Mouse (Mus musculus): ENCODE data around the gene Col4a2.

The Col4a2 gene

GRCm38 (mm10) chr8:11372080-11372479 is 59.5 kb downstream of the Col4a2 start:
- H3K36me3 ChIP-seq (ENCODE audit: insufficient read depth, low read length) = no peaks in the 10 kb centered on the region
- 0 out of 2 replicates have a peak, but pooled peaks cover 11% of the 10 kb centered on the region for H3K4me1 ChIP-seq (replicated peaks; ENCODE audit: low read depth, low read length)
- no peak overlapping the region for H3K4me3 ChIP-seq (replicated peaks; ENCODE audit: low read length)
- TF ChIP-seq POU5F1 (IDR thresholded peaks at IDR 0.05; ENCODE audit: borderline replicate concordance, low read length) (no peak), NANOG (IDR thresholded peaks at IDR 0.05; ENCODE audit: borderline replicate concordance, low read length) (no peak), CTCF (conservative IDR thresholded peaks at IDR 0.05; ENCODE audit: low read length) (no peak)
- no peaks in the 10 kb centered on the region for H3K9me3 ChIP-seq (ENCODE audit: low read length)
- peaks cover 28% of the 10 kb centered on the region for H3K27me3 ChIP-seq (ENCODE audit: insufficient read depth, low read length)

- H3K9me3 ChIP-seq (ENCODE audit: low read length) = no peaks in the 10 kb centered on the region
- H3K4me1 ChIP-seq (replicated peaks; ENCODE audit: low read depth, low read length) = 0 out of 2 replicates have a peak, but pooled peaks cover 11% of the 10 kb centered on the region
- peaks cover 25% of the 10 kb centered on the region for H3K27me3 ChIP-seq (ENCODE audit: insufficient read depth, low read length)
- H3K4me3 ChIP-seq (replicated peaks; ENCODE audit: low read length) = no peak overlapping the region
- TF ChIP-seq CTCF (conservative IDR thresholded peaks at IDR 0.05; ENCODE audit: low read length) (no peak), NANOG (IDR thresholded peaks at IDR 0.05; ENCODE audit: borderline replicate concordance, low read length) (no peak), POU5F1 (IDR thresholded peaks at IDR 0.05; ENCODE audit: borderline replicate concordance, low read length) (no peak)
- no peaks in the 10 kb centered on the region for H3K36me3 ChIP-seq (ENCODE audit: insufficient read depth, low read length)
Observed at GRCm38 (mm10) chr8:11373643-11374325, 61.2 kb downstream of the Col4a2 start.

GRCm38 (mm10) chr8:11374326-11375076 is 61.9 kb downstream of the Col4a2 start:
- Histone ChIP-seq H3K4me1 (replicated peaks; ENCODE audit: low read depth, low read length) (0 out of 2 replicates have a peak, but pooled peaks cover 11% of the 10 kb centered on the region), H3K27me3 (ENCODE audit: insufficient read depth, low read length) (peaks cover 22% of the 10 kb centered on the region), H3K4me3 (replicated peaks; ENCODE audit: low read length) (no peak overlapping the region), H3K36me3 (ENCODE audit: insufficient read depth, low read length) (no peaks in the 10 kb centered on the region), H3K9me3 (ENCODE audit: low read length) (no peaks in the 10 kb centered on the region)
- TF ChIP-seq CTCF (conservative IDR thresholded peaks at IDR 0.05; ENCODE audit: low read length) (no peak), POU5F1 (IDR thresholded peaks at IDR 0.05; ENCODE audit: borderline replicate concordance, low read length) (no peak), NANOG (IDR thresholded peaks at IDR 0.05; ENCODE audit: borderline replicate concordance, low read length) (no peak)

GRCm38 (mm10) chr8:11375749-11376438 is 63.3 kb downstream of the Col4a2 start:
- Histone ChIP-seq H3K4me1 (replicated peaks; ENCODE audit: low read depth, low read length) (0 out of 2 replicates have a peak, but pooled peaks cover 8% of the 10 kb centered on the region), H3K36me3 (ENCODE audit: insufficient read depth, low read length) (no peaks in the 10 kb centered on the region), H3K9me3 (ENCODE audit: low read length) (no peaks in the 10 kb centered on the region), H3K4me3 (replicated peaks; ENCODE audit: low read length) (no peak overlapping the region), H3K27me3 (ENCODE audit: insufficient read depth, low read length) (peaks cover 19% of the 10 kb centered on the region)
- TF ChIP-seq CTCF (conservative IDR thresholded peaks at IDR 0.05; ENCODE audit: low read length) = no peak
- TF ChIP-seq POU5F1 (IDR thresholded peaks at IDR 0.05; ENCODE audit: borderline replicate concordance, low read length) = no peak
- no peak for TF ChIP-seq NANOG (IDR thresholded peaks at IDR 0.05; ENCODE audit: borderline replicate concordance, low read length)

- H3K36me3 ChIP-seq (ENCODE audit: insufficient read depth, low read length) = no peaks in the 10 kb centered on the region
- TF ChIP-seq NANOG (IDR thresholded peaks at IDR 0.05; ENCODE audit: borderline replicate concordance, low read length) (no peak), CTCF (conservative IDR thresholded peaks at IDR 0.05; ENCODE audit: low read length) (no peak), POU5F1 (IDR thresholded peaks at IDR 0.05; ENCODE audit: borderline replicate concordance, low read length) (no peak)
- H3K27me3 ChIP-seq (ENCODE audit: insufficient read depth, low read length) = peaks cover 27% of the 10 kb centered on the region
Observed at GRCm38 (mm10) chr8:11377391-11378210, 65.0 kb downstream of the Col4a2 start.

GRCm38 (mm10) chr8:11379590-11379989 is 67.0 kb downstream of the Col4a2 start:
- H3K9me3 ChIP-seq (ENCODE audit: low read length) = no peaks in the 10 kb centered on the region
- H3K36me3 ChIP-seq (ENCODE audit: insufficient read depth, low read length) = no peaks in the 10 kb centered on the region
- peaks cover 25% of the 10 kb centered on the region for H3K27me3 ChIP-seq (ENCODE audit: insufficient read depth, low read length)
- TF ChIP-seq NANOG (IDR thresholded peaks at IDR 0.05; ENCODE audit: borderline replicate concordance, low read length) = no peak
- no peak for TF ChIP-seq CTCF (conservative IDR thresholded peaks at IDR 0.05; ENCODE audit: low read length)
- no peak for TF ChIP-seq POU5F1 (IDR thresholded peaks at IDR 0.05; ENCODE audit: borderline replicate concordance, low read length)
- no peak overlapping the region for H3K4me3 ChIP-seq (replicated peaks; ENCODE audit: low read length)
- H3K4me1 ChIP-seq (replicated peaks; ENCODE audit: low read depth, low read length) = peaks cover 40% of the 10 kb centered on the region

More at GRCm38 (mm10) chr8:11377391-11378210, 65.0 kb downstream of the Col4a2 start:
- peaks cover 23% of the 10 kb centered on the region for H3K4me1 ChIP-seq (replicated peaks; ENCODE audit: low read depth, low read length)
- H3K4me3 ChIP-seq (replicated peaks; ENCODE audit: low read length) = no peak overlapping the region
- H3K9me3 ChIP-seq (ENCODE audit: low read length) = no peaks in the 10 kb centered on the region

GRCm38 (mm10) chr8:11381544-11381943 is 68.9 kb downstream of the Col4a2 start:
- Histone ChIP-seq H3K4me3 (replicated peaks; ENCODE audit: low read length) (no peak overlapping the region), H3K9me3 (ENCODE audit: low read length) (no peaks in the 10 kb centered on the region), H3K36me3 (ENCODE audit: insufficient read depth, low read length) (no peaks in the 10 kb centered on the region), H3K27me3 (ENCODE audit: insufficient read depth, low read length) (peaks cover 21% of the 10 kb centered on the region), H3K4me1 (replicated peaks; ENCODE audit: low read depth, low read length) (peaks cover 44% of the 10 kb centered on the region)
- TF ChIP-seq POU5F1 (IDR thresholded peaks at IDR 0.05; ENCODE audit: borderline replicate concordance, low read length) (no peak), NANOG (IDR thresholded peaks at IDR 0.05; ENCODE audit: borderline replicate concordance, low read length) (no peak), CTCF (conservative IDR thresholded peaks at IDR 0.05; ENCODE audit: low read length) (no peak)
